Mouse (Mus musculus) natural killer cell, adult 2 months (primary cell): ENCODE results near the gene Dcpp3.
"Not testable (repeated sequence)": the region's sequence is repeated elsewhere in the genome, so short reads cannot be mapped to it uniquely, and the experiment has no call there.

ENCODE experiments used
- DNase-seq, 2 experiments: peaks; one replicate each; pipeline ENCODE4 v3.0.0; 2022; ENCODE audit warnings: low spot score in 2 of 2

Dcpp3 gene

DNA sequence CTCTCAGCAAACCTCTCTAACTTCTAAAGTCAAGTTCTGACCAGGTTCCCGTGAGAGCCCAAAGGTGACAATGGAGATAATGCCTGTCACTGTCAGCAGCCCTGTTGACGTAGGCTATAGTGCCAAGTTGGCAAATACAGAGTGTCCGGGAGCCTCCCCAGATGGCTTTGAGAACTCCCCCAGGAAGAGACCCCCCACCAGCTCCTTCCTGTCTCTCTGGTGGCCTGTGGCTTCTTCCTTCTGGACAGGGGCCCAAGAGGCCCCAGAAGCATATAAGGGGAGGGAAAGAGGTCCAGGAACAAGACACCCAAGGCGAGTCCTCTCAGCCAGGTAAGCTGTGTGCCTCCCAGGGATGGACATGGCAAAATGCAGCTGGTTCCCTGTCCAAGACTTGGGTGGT is at the start of gene Dcpp3:
Gene Dcpp3 (plus strand): TSS at position 301 of the 400 bp plus-strand sequence.
- not testable (repeated sequence) for DNase-seq

DNA sequence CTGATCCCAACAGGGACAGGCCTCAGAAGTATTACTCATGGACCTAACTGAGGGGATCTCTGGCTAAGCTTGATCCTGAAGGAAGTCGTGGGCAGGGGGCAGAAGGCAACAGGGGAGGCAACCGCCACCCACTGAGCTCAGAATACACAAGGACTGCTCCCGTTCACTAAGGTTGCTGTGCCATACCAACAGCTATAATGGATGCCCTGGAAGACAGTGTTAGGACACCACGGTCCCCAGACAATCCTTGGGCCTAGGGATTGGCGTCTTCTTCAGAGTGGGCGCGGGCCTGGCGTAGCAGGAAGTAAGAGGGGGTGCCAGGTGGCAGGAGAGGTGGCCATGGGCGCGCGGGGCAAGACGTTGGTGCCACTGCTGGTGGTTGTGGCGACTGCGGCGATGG is 49.5 kb upstream of the Dcpp3 start, which contains the start of gene Prss21:
Gene Prss21 (plus strand): TSS at position 301 of the 400 bp plus-strand sequence.
- DNase-seq, result no peak

GRCm38 (mm10) chr17:23868513-23868912 is 48.7 kb upstream of the Dcpp3 start:
- DNase-seq, result no peak

DNA sequence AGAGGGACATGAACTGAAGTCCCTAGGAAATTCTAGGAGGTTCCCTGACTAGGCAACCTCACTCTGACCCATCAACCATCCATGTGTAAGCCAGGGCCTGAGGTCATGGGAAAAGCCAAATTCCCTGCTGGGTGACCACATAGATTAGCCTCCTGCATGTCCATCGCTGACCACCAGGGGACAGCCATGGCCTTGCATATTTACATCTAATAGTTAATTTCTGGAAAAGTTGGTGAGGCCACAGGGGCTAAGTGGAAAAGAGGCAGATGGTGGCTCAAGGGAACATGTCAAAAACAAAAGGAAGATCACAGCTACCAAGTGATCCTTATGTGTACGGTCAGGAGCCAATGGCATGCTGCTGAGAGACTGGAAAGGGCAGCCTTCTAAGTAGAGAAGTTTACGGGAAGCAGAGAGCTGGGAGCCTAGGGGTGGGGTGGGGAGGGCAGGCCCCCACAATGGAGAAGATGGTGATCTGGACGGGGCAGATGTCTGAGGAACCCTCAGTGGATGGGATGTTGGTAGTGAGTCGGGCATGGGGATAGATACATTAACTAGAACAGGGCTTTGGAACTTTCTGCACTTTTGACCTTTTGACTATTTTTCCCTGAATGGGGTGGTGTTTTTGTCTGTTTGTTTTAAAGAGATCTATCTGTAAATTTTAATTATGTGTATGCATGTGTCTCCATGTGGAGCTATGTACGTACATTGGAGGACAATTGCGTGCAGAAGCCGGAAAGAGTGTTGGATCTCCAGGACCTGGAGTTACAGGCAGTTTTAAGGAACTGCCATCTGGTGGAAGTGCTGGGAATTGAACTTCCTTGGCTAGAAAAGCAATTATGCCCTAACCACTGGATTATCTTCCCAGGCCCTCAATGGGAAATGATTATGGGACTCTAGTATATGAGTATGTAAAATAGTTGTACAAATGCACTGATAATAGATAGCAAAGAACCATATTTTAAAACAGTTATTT is 43.1 kb upstream of the Dcpp3 start:
- DNase-seq, result no peak

- no peak for DNase-seq
Measured at GRCm38 (mm10) chr17:23876741-23877140, 40.5 kb upstream of the Dcpp3 start.

DNA sequence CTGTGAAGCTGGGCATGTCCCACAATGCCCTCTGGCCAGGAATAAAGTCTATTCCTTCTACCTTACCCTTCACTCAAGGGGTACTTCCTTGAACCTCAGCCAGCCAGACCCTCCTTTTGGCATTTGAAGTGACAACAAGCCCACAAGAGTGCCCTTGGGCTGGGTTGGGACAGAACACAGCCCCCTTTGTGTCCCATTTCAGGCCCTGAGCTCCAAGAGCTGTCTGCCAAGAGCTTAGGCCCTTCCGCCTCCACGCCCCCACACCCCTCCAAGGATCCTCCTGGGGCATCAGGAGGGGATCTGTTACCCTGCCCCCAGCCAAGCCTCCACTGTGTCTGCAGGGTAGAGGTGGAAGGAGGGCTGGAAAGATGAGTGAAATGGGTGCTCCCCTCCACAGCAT is 40.1 kb upstream of the Dcpp3 start:
- no peak for DNase-seq

DNA sequence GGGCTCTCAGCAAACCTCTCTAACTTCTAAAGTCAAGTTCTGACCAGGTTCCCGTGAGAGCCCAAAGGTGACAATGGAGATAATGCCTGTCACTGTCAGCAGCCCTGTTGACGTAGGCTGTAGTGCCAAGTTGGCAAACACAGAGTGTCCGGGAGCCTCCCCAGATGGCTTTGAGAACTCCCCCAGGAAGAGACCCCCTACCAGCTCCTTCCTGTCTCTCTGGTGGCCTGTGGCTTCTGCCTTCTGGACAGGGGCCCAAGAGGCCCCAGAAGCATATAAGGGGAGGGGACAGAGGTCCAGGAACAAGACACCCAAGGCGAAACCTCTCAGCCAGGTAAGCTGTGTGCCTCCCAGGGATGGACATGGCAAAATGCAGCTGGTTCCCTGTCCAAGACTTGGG is 36.7 kb upstream of the Dcpp3 start, which contains the start of the genes Dcpp1 and Dcpp2:
Gene Dcpp1 (plus strand): TSS at position 301 of the 400 bp plus-strand sequence.
Gene Dcpp2 (plus strand): TSS at position 305 of the 400 bp plus-strand sequence.
- not testable (repeated sequence) for DNase-seq

- DNase-seq, result peak; percentile 80 to 81
Measured at GRCm38 (mm10) chr17:23924531-23925007, 7.3 kb downstream of the Dcpp3 start.

- DNase-seq, result peak in 1 of 2 experiments; percentile 2
Measured at GRCm38 (mm10) chr17:23925090-23925493, 7.8 kb downstream of the Dcpp3 start.

GRCm38 (mm10) chr17:23931157-23931556 is 13.9 kb downstream of the Dcpp3 start:
- DNase-seq, result no peak

DNA sequence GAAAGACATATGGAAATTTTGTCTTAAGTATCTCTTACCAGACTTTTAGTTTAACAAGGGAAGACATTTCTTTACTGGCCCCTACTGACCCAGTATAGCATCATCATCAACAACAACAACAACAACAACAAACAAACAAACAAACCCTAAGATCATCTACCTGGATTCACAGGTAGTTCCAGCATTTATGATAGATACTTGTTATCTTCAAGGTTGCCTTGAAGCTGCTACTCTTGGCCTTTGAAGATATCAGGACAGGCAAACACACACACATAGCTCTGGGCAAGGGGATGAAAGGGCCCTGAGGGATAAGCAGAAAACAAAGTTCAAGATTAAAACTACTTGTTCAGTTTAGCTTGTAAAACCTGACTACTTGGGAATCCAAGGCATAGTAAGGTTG is 24.1 kb downstream of the Dcpp3 start, which contains the start of gene Sbp:
Gene Sbp (plus strand): TSS at position 301 of the 400 bp plus-strand sequence.
- no peak for DNase-seq

DNA sequence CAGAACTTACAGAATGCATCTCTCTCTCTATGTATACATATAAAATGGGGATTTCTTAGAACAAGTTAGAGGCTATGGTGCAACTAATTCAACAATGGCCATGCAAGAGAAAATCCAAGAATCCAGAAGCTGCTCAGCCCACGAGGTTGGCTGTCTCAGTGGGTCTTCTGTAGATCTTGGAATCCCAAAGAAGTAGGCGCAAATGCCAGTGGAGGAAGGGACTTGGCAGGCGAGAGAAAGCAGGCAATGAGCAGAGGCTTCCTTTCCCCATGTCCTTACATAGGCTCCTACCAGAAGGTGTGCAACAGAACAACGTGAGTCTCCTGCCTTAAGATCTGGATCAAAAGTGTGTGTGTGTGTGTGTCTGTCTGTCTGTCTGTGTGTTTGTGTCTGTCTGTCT is 30.2 kb downstream of the Dcpp3 start:
- DNase-seq, result not testable (repeated sequence)

- DNase-seq, result no peak
Measured at GRCm38 (mm10) chr17:23949068-23949467, 31.8 kb downstream of the Dcpp3 start.

GRCm38 (mm10) chr17:23950828-23951227 is 33.6 kb downstream of the Dcpp3 start:
- not testable (repeated sequence) for DNase-seq

GRCm38 (mm10) chr17:23955174-23955573 is 37.9 kb downstream of the Dcpp3 start, which contains the start of gene Sbpl:
Sbpl (minus strand) TSS chr17:23955274.
- no peak for DNase-seq

- peak; percentile 62 to 72 for DNase-seq
Measured at GRCm38 (mm10) chr17:23960084-23960738, 43.0 kb downstream of the Dcpp3 start.

- no peak for DNase-seq
Measured at GRCm38 (mm10) chr17:23961573-23962122, 44.4 kb downstream of the Dcpp3 start.

DNA sequence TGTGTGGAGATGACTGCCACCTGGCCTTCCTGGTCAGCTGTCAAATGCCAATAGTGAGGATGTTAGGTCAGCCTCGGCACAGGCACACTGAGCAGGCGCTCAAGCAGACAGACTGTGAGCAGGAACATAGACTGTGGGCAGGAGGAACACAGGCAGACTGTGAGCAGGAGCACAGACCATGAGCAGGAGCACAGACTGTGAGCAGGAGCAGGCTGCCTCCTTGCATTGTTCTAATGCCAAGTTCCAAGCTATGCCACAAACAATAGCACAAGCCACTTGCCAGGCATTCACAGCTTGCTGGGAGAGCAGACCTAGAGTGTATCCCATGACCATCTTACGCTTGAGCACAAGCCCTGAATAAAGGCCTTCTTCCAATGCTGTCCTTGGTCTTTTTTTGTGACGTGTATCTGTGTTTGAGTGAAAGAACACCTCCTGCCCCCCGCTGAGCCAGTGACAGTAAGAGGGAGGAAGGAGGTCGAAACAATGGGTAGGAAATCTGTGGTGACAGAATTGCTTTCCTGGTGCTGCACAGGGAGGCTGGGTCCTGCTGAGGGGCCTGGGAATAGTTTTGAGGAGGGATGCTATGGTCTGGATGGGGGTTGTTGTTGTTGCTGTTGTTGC is 48.7 kb downstream of the Dcpp3 start:
- no peak for DNase-seq

DNA sequence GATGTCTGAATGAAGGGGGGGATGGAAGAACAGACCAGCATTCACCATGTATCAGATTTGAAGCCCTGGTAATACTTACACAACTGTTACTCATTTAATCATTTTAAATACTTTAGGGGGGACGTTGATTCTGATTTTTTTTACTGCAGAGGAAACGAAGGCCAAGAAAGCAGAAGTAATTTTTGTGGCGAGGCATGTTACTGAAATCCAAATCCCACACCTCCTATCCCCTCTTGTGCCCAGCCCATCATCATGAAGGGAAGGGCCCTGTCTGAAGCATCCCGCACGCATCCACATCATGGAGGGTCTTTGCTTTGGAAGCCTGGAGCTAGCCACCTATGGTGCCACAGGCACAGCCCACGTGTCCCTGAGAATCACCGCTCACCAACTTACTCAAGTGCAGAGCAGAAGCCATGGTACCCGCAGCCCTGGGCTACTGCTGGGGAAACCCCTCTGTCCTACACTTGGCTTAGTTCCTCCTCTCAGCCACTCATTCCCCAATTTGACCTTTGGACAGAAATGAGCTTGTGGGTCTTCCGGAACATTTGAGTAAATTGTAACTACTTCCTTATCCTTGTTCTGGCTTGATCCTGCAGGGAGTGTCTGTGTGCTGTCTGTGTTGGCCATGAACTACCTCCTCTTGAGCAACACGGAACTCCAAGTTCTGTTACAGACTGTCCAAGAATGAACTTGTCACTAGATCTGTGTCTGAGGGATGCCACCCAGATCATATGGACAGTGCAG is 49.6 kb downstream of the Dcpp3 start:
- DNase-seq, result peak in 1 of 2 experiments; percentile 12

- no peak for DNase-seq
Measured at GRCm38 (mm10) chr17:23968780-23969179, 51.5 kb downstream of the Dcpp3 start.
